Mouse (Mus musculus) gastrocnemius, adult 2 months (tissue): ENCODE data around the gene Chst1. TPM values are rescaled to one million over a fixed set of nuclear protein-coding genes. Genes with fewer than 3 reads are reported as not detected.
A peak's percentile ranks its signal among the peaks of the same experiment; 100 is the strongest.

Source experiments
- DNase-seq: peaks from one replicate; pipeline ENCODE4 v3.0.0; 2022
- H3K27ac ChIP-seq: fragments of 200-600 bp; 2 replicates; pipeline ENCODE4 v1.8.1; 2022; ENCODE audit warnings: mild to moderate bottlenecking
- H3K4me3 ChIP-seq: fragments of 200-600 bp; 2 replicates; pipeline ENCODE4 v1.8.1; 2022; ENCODE audit warnings: mild to moderate bottlenecking, moderate library complexity
- CTCF ChIP-seq: fragments of 200-600 bp; IDR thresholded peaks from 2 replicates; pipeline ENCODE4 v1.8.1; 2022; ENCODE audit warnings: antibody characterized with exemption, mild to moderate bottlenecking, moderate library complexity
- intact Hi-C: fragments of 180-260 bp; cut with DNase I; formaldehyde crosslinking; loops from one replicate; pipeline ENCODE4 v1.15.1; 2025
- microRNA-seq: library from miRNA; unstranded; fragments of <30 nt; microRNA quantifications from one replicate; pipeline ENCODE4 v1.2.0, GENCODE M21; 2021
- total RNA-seq, 2 experiments: library from RNA; stranded (reverse); gene quantifications; 2 replicates each; pipeline ENCODE4 v1.2.3; 2021

Gene Chst1
- total RNA-seq, 2 experiments from 2014 or later: 0.71 to 1.8 TPM

DNA sequence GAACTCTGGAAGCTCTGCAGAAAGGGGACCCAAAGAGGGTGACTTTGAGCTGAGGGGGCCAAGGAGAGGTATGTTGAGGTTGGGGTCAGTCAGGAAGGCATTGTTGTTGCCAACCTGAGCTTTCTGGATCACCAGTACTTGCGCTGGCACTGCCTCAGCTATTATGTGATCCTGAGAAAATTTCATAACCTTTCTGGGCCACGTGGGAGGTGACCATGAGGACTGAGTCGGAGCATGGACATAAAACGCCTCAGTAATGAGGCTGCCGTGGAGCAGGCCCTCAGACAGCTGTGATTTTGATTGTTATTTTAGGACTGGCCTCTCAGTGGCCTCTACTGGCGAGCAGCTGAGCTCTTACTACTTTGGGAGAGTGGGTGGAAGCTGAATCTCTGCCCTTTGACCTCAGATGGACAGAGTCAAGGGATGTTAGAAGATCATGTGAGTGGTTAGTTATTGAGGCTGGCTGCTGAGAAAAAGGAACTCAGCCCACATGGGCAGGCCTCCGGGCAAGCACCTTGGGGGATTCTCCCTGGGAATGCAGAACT is 60.1 kb downstream of the Chst1 start:
- peak; percentile 22 for DNase-seq
- no peak for TF ChIP-seq CTCF
- intact Hi-C loops: no loop called here
- Histone ChIP-seq H3K4me3 (no peak overlapping the region), H3K27ac (no peak overlapping the region)

DNA sequence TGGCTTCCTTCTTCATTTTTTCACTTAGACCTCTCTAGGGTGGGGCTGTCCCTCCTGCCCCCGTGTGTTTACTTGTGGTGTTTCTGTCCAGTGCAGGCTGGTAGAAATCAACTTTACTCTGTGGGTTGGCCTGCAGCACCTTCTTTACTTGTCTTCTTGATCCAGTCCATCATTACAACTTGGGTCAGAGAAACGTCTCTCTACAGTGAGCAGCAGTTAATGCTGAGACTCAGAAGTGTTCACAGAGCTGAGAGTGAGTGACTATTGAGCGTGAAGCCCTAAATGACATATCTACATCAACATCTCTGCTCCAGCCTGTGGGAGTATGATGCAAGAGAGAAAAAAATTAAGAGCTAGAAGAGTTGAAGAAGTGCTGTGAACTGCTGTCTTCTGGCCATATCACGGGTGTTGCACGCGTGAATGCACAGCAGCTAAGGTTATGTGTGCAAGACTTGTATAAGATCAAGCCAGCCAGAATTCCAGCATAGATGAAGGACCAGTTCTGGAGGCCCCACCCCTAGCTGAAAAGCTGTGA is 63.1 kb downstream of the Chst1 start:
- H3K4me3 ChIP-seq: no peak overlapping the region
- intact Hi-C loops: no loop called here
- no peak for DNase-seq
- no peak for TF ChIP-seq CTCF
- no peak overlapping the region for H3K27ac ChIP-seq

Small RNAs within 50 kb of the gene (microRNA-seq; reads per million reads assigned to microRNA genes)
- gene Mir7221 (not detected), gene Mir7222 (not detected)

Other genes with a start within 250 kb of the Chst1 start
- 10 to 100 TPM; 15.9 to 19.5 TPM for gene Pex16, start 225.0 kb upstream of the Chst1 start, total RNA-seq
- under 1 TPM in 1 of 2 experiments, not detected in 1; 0.64 TPM for gene Large2, start 224.8 kb upstream of the Chst1 start, total RNA-seq
- 1 to 10 TPM in 1 of 2 experiments, under 1 TPM in 1; 0.69 to 1.1 TPM for gene 1700029I15Rik, start 217.2 kb upstream of the Chst1 start, total RNA-seq
- 1 to 10 TPM; 3.0 to 3.9 TPM for gene Mapk8ip1, start 198.4 kb upstream of the Chst1 start, total RNA-seq
- 10 to 100 TPM; 12.5 to 26.8 TPM for gene Cry2, start 165.7 kb upstream of the Chst1 start, total RNA-seq
- gene Slc35c1, start 139.2 kb upstream of the Chst1 start, total RNA-seq: 1 to 10 TPM; 4.9 to 5.1 TPM